Mouse (Mus musculus): ENCODE results near the gene Fam189b.

The Fam189b gene

DNA sequence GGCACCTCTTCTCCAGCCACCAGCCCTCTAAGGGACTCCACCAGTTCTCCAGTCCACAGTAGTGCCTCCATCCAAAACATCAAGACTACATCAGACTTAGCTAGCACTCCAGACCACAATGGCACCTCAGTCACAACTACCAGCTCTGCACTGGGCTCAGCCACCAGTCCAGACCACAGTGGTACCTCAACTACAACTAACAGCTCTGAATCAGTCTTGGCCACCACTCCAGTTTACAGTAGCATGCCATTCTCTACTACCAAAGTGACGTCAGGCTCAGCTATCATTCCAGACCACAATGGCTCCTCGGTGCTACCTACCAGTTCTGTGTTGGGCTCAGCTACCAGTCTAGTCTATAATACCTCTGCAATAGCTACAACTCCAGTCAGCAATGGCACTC is 47.6 kb downstream of the Fam189b start:
- DNase-seq, result no peak

- DNase-seq, result no peak
Observed at GRCm38 (mm10) chr3:89231345-89231744, 48.4 kb downstream of the Fam189b start.

GRCm38 (mm10) chr3:89231772-89232275 is 48.9 kb downstream of the Fam189b start:
- no peak for DNase-seq

GRCm38 (mm10) chr3:89232614-89233013 is 49.7 kb downstream of the Fam189b start:
- no peak for DNase-seq

GRCm38 (mm10) chr3:89233562-89234110 is 50.7 kb downstream of the Fam189b start:
- DNase-seq, result no peak

DNA sequence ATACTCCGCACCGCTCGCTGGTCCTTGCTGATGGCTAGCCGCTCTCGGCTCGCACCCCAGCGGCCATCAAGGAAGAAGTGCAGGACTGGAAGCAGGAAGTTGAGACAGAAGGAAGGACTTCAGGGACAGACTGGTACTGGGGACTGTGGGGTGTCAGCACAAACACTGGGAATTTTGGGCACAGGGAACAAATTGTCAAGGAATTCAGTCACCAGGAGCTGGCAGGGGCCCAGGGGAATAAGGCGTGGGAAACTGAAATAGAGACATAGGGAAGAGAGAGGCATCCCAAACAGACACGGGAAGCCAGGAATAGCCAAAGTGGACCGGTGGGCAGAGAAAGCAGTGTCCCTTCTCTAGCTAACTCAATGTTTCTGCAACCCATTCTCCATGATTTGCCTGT is 53.6 kb downstream of the Fam189b start:
- DNase-seq, result no peak

GRCm38 (mm10) chr3:89237682-89238081 is 54.7 kb downstream of the Fam189b start:
- no peak for DNase-seq

DNA sequence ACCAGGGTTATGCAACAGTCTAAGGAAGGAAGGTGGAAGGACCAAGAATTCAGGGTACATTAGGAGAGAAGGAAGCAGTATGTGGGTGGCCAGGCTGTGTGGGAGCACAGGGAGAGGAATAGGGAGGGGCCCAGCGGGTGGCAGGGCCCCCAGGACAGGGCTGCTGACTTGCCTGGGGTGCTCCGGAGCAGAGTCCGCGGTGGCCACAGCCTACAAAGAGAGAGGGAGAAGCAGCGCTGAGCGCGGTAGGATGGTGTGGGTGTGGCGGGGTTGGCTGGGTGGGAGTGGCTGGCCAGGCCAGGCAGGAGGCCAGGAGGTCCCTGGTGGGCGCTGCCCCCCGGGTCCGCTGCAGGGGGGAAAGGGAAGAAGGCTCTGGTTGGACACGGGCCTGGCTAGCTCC is 55.6 kb downstream of the Fam189b start:
- DNase-seq, result no peak

Data from liver (tissue).